Mouse (Mus musculus) testis, adult 2 months (tissue): ENCODE measurements at regions not wholly inside any gene's neighbourhood (a gene's known extent, or its start where the extent isn't known, plus 50 kb on each side); places are given as distances from the start of the nearest gene placed in this dataset.

ENCODE experiments used
- CTCF ChIP-seq: fragments of 200-500 bp; IDR thresholded peaks from 2 replicates; pipeline ENCODE4 v1.5.1; 2012; ENCODE audit warnings: low read depth, mild to moderate bottlenecking, inconsistent platforms, low read length, moderate library complexity; ENCODE audit not compliant: control insufficient read depth, insufficient read depth, insufficient replicate concordance
- POLR2A ChIP-seq: fragments of 200-500 bp; IDR thresholded peaks from 2 replicates; pipeline ENCODE4 v1.6.1; 2012; ENCODE audit warnings: low read depth, mild to moderate bottlenecking, inconsistent platforms, low read length, moderate library complexity; ENCODE audit not compliant: control insufficient read depth

GRCm38 (mm10) chr4:47693221-47693620, 218.8 kb downstream of the Sec61b start:
- TF ChIP-seq CTCF (no peak), POLR2A (no peak)
